Mouse (Mus musculus) MEL (cell line): ENCODE measurements around the gene Gm16181. TPM values are rescaled to one million over a fixed set of nuclear protein-coding genes. Genes with fewer than 3 reads are reported as not detected.
A peak's percentile ranks its signal among the peaks of the same experiment; 100 is the strongest.

Experiments
- DNase-seq: peaks from one replicate; pipeline ENCODE4 v3.0.0; 2011; ENCODE audit warnings: low read depth, low spot score
- H3K27ac ChIP-seq: 2 replicates; pipeline ENCODE4 v1.5.1; 2012; ENCODE audit warnings: low read depth, mild to moderate bottlenecking, control low read depth, low read length, moderate library complexity; ENCODE audit not compliant: control insufficient read depth
- H3K27me3 ChIP-seq, 2 experiments: fragments of 150-350 bp in 1 of 2; sonication (generic) in 1 of 2; 2 replicates each; pipeline ENCODE4 v1.6.1; 2012; ENCODE audit warnings: low read length in 2 of 2, mild to moderate bottlenecking in 2 of 2, improper control_type of control experiment in 1 of 2, moderate library complexity in 1 of 2; ENCODE audit not compliant: insufficient read depth in 2 of 2, control insufficient read depth in 1 of 2
- H3K36me3 ChIP-seq, 2 experiments: 2 replicates each; pipeline ENCODE4 v1.6.1; 2012 to 2014; ENCODE audit warnings: low read length in 2 of 2, improper control_type of control experiment in 1 of 2, inconsistent platforms in 1 of 2, mild to moderate bottlenecking in 1 of 2; ENCODE audit not compliant: insufficient read depth in 2 of 2, control insufficient read depth in 1 of 2
- H3K4me1 ChIP-seq, 2 experiments: fragments of 150-350 bp in 1 of 2; sonication (generic) in 1 of 2; 2 replicates each; pipeline ENCODE4 v1.6.1; 2012; ENCODE audit warnings: low read length in 2 of 2, improper control_type of control experiment in 1 of 2, mild to moderate bottlenecking in 1 of 2; ENCODE audit not compliant: insufficient read depth in 2 of 2, control insufficient read depth in 1 of 2
- H3K4me3 ChIP-seq, 2 experiments: fragments of 150-350 bp in 1 of 2; sonication (generic) in 1 of 2; 2 replicates each; pipeline ENCODE4 v1.5.1; 2012; ENCODE audit warnings: low read depth in 2 of 2, low read length in 2 of 2, mild to moderate bottlenecking in 2 of 2, moderate library complexity in 2 of 2, control low read depth in 1 of 2, improper control_type of control experiment in 1 of 2; ENCODE audit not compliant: control insufficient read depth in 1 of 2, insufficient read depth in 1 of 2
- H3K79me2 ChIP-seq: 2 replicates; pipeline ENCODE4 v1.6.1; 2012; ENCODE audit warnings: mild to moderate bottlenecking, low read length, moderate library complexity; ENCODE audit not compliant: control insufficient read depth, poor library complexity, insufficient read depth
- H3K9ac ChIP-seq: 2 replicates; pipeline ENCODE4 v1.6.1; 2012; ENCODE audit warnings: low read depth, mild to moderate bottlenecking, control low read depth, low read length, moderate library complexity; ENCODE audit not compliant: control insufficient read depth, poor library complexity, severe bottlenecking
- H3K9me3 ChIP-seq: fragments of 150-350 bp; sonication (generic); replicated peaks from 2 replicates; pipeline ENCODE4 v1.6.1; 2012; ENCODE audit warnings: mild to moderate bottlenecking, low read length, improper control_type of control experiment, moderate library complexity; ENCODE audit not compliant: insufficient read depth
- CTCF ChIP-seq, 3 experiments: IDR thresholded peaks in 2 of 3; conservative IDR thresholded peaks in 1 of 3; 2 replicates each; pipeline ENCODE4 v1.5.1; 2011 to 2012; ENCODE audit warnings: low read length in 3 of 3, low read depth in 2 of 3, mild to moderate bottlenecking in 2 of 3, improper control_type of control experiment in 1 of 3, inconsistent platforms in 1 of 3, mixed read lengths in 1 of 3, moderate library complexity in 1 of 3; ENCODE audit not compliant: control insufficient read depth in 1 of 3, insufficient read depth in 1 of 3, poor library complexity in 1 of 3, severe bottlenecking in 1 of 3
- GATA1 ChIP-seq: IDR thresholded peaks from 2 replicates; pipeline ENCODE4 v1.6.1; 2011; ENCODE audit warnings: low read depth, low read length, improper control_type of control experiment
- HCFC1 ChIP-seq: IDR thresholded peaks from 2 replicates; pipeline ENCODE4 v1.6.1; 2012; ENCODE audit warnings: low read depth, mild to moderate bottlenecking, inconsistent platforms, low read length, improper control_type of control experiment, moderate library complexity
- KAT2A ChIP-seq: conservative IDR thresholded peaks from 2 replicates; pipeline ENCODE4 v1.6.1; 2012; ENCODE audit warnings: low read depth, low read length, improper control_type of control experiment, inconsistent platforms
- MAX ChIP-seq: IDR thresholded peaks from 2 replicates; pipeline ENCODE4 v1.6.1; 2011; ENCODE audit warnings: low read length, improper control_type of control experiment
- MXI1 ChIP-seq: IDR thresholded peaks from 2 replicates; pipeline ENCODE4 v1.6.1; 2011; ENCODE audit warnings: mild to moderate bottlenecking, low read depth, low read length, improper control_type of control experiment
- MYC ChIP-seq: IDR thresholded peaks from 2 replicates; pipeline ENCODE4 v1.6.1; 2011; ENCODE audit warnings: low read depth, mild to moderate bottlenecking, low read length, improper control_type of control experiment, moderate library complexity
- RAD21 ChIP-seq: IDR thresholded peaks from 2 replicates; pipeline ENCODE4 v1.6.1; 2011; ENCODE audit warnings: mild to moderate bottlenecking, low read depth, low read length, improper control_type of control experiment
- SIN3A ChIP-seq: IDR thresholded peaks from 2 replicates; pipeline ENCODE4 v1.6.1; 2012; ENCODE audit warnings: low read length, improper control_type of control experiment, inconsistent platforms
- TCF12 ChIP-seq: IDR thresholded peaks from 2 replicates; pipeline ENCODE4 v1.6.1; 2014; ENCODE audit warnings: low read depth, mild to moderate bottlenecking, inconsistent platforms, low read length, improper control_type of control experiment, moderate library complexity
- USF2 ChIP-seq, 2 experiments: IDR thresholded peaks; 2 replicates each; pipeline ENCODE4 v1.6.1; 2011 to 2012; ENCODE audit warnings: improper control_type of control experiment in 2 of 2, low read length in 2 of 2, borderline replicate concordance in 1 of 2, inconsistent platforms in 1 of 2, low read depth in 1 of 2, mild to moderate bottlenecking in 1 of 2; ENCODE audit not compliant: insufficient read depth in 1 of 2
- ZMIZ1 ChIP-seq: IDR thresholded peaks from 2 replicates; pipeline ENCODE4 v1.6.1; 2012; ENCODE audit warnings: low read depth, mild to moderate bottlenecking, inconsistent platforms, low read length, improper control_type of control experiment, moderate library complexity
- ZNF384 ChIP-seq: IDR thresholded peaks from 2 replicates; pipeline ENCODE4 v1.6.1; 2012; ENCODE audit warnings: low read depth, mild to moderate bottlenecking, inconsistent platforms, low read length, improper control_type of control experiment
- polyA plus RNA-seq, 2 experiments: library from polyadenylated mRNA; stranded (reverse) in 1 of 2; unstranded in 1 of 2; fragments of >175 nt in 1 of 2; fragments of >200 nt in 1 of 2; gene quantifications; 2 replicates each; pipeline versions ENCODE4 v1.2.1 to v1.2.4; 2012; ENCODE audit warnings: low replicate concordance in 2 of 2, low read depth in 1 of 2; ENCODE audit not compliant: insufficient read length in 2 of 2, insufficient read depth in 1 of 2, missing spikeins in 1 of 2
- total RNA-seq: library from RNA; depleted of rRNA; stranded (reverse); fragments of 300-350 nt; gene quantifications from 2 replicates; pipeline ENCODE4 v1.2.3, GENCODE M21; 2012; rRNA removed

Gm16181 gene
- total and polyA plus RNA-seq, 3 experiments = 0.58 TPM; not detected in 2

DNA sequence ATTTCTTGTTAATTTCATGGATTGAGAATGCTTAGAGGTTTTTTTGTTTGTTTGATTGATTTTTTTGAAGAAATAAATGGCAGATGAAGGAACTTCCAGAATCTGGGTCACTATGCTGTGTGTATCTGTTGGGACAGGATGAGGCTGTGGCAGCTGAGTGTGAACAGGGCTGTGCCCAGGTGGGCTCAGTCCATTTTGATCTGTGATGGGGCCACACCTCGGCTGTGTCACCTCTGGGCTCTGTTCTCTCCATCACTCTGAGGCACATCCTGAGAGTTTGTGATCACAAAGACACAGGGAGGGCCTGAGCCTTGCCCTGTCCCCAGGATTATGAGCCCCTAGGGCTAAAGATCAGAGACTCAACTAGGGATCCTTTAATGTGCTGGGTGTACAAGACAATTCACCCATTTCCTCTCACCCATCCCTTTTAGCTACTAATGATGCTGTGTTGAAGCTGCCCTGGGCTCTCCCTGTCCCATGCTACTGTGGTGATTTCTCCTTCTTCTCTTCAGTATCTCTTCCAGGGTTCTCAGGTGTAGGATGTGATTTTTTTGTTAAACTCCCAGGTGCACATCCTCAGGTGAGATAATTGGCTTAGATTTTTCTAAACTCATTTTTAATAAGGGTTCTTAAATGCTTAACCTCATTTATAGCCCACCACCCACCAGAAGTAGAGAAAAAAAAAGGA, 46.9 kb downstream of the Gm16181 start:
- TF ChIP-seq ZMIZ1 (0 out of 2 replicates have a peak, but pooled peaks have one; percentile 33), SIN3A (0 out of 2 replicates have a peak, but pooled peaks have one; percentile 28), GATA1 (no peak)
- no peak overlapping the region for H3K4me3 ChIP-seq
- no peaks in the 10 kb centered on the region for H3K36me3 ChIP-seq

DNA sequence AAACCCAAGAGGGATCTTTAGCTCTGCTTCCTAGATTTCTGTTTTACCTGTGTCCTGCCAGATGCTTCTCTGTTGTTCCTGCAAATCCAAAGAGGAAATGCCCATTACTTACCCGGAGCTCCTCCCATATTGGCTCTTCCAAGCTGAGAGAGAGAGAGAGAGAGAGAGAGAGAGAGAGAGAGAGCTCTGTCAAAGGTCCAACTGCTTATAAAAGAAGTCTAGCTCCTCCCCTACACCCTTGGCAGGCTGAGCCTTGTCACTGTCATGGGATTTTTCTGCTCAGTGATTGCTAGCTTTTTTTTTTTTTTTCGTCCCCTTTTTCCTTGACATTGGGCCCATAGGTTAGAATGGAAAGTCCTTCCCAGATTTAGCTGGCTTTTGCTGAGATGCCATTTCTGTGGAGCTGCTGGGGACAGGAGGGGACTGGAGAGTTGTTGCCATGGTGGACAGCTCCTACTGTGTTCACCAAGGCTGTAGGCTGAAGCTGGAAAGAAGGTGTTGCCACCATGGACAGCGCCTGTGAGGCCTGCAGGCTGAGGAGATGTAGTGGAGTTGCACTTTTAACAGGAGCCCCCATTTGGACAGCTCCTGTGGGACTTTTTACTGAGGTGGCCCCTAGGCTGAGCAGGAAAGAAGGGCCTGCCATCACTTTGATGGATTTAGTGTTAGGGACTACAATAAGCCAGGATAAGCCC, 49.2 kb downstream of the Gm16181 start:
- no peak for TF ChIP-seq ZMIZ1
- TF ChIP-seq CTCF (IDR thresholded peaks at IDR 0.05 in 2 of 3, conservative IDR thresholded peaks at IDR 0.05 in 1 of 3; ENCODE audit: control insufficient read depth in 1 of 3, insufficient read depth in 1 of 3, low read depth in 2 of 3, low read length in 3 of 3, poor library complexity in 1 of 3, severe bottlenecking in 1 of 3) = no peak
- peak; percentile 74; the same call in 1 of the 2 replicates for TF ChIP-seq MAX
- peak; percentile 57; the same call in 1 of the 2 replicates for TF ChIP-seq HCFC1
- TF ChIP-seq ZNF384 = no peak
- TF ChIP-seq USF2 (IDR thresholded peaks at IDR 0.05; ENCODE audit: borderline replicate concordance in 1 of 2, insufficient read depth in 1 of 2, low read depth in 1 of 2, low read length in 2 of 2) = no peak
- TF ChIP-seq SIN3A = peak; percentile 100
- TF ChIP-seq MYC = no peak
- peak; percentile 99 for TF ChIP-seq MXI1
- Histone ChIP-seq H3K36me3 (no peaks in the 10 kb centered on the region), H3K27ac (no peak overlapping the region), H3K4me1 (no peaks in the 10 kb centered on the region), H3K9ac (no peak overlapping the region), H3K79me2 (no peaks in the 10 kb centered on the region), H3K9me3 (no peaks in the 10 kb centered on the region), H3K4me3 (no peak overlapping the region), H3K27me3 (peaks cover 0 to 2% of the 10 kb centered on the region in 2 experiments; a peak in 2 of 4 replicates)
- peak; percentile 95 for DNase-seq

More for the DNA sequence above, 46.9 kb downstream of the Gm16181 start:
- DNase-seq = no peak
- Histone ChIP-seq H3K79me2 (peaks cover 3% of the 10 kb centered on the region; the same call in 1 of the 2 replicates), H3K27ac (no peak overlapping the region), H3K4me1 (no peaks in the 10 kb centered on the region), H3K27me3 (no peaks in the 10 kb centered on the region), H3K9ac (no peak overlapping the region), H3K9me3 (no peaks in the 10 kb centered on the region)

DNA sequence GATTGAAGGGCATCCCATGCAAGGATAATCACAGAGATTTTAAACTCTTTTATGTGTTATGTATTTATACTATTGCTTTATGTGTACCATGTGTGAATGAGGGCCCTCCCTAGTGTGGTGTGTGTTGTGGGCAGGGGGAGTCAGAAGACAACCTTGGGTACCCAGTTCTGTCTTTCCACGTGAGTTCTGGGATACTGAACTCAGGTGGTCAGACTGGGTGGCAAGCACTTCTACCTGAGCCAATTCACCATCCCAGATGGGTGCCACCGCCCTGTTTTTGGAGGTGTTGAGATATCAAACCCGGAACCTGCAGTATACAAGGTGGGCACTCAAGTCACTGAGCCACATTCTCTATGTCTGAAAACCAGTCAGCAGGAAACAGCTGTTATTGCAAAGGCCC, 51.6 kb downstream of the Gm16181 start:
- DNase-seq = no peak
- Histone ChIP-seq H3K9ac (no peak overlapping the region), H3K36me3 (no peaks in the 10 kb centered on the region)
- TF ChIP-seq TCF12 = no peak
- TF ChIP-seq MYC = no peak
- no peak for TF ChIP-seq RAD21
- no peak for TF ChIP-seq KAT2A
- no peak for TF ChIP-seq MAX
- TF ChIP-seq, all 39 proteins: peak for 0
- H3K4me3 ChIP-seq = no peak overlapping the region
- H3K27ac ChIP-seq = no peak overlapping the region
- no peaks in the 10 kb centered on the region for H3K79me2 ChIP-seq
- H3K9me3 ChIP-seq = no peaks in the 10 kb centered on the region
- H3K4me1 ChIP-seq = no peaks in the 10 kb centered on the region
- peaks cover 0 to 5% of the 10 kb centered on the region in 2 experiments; a peak in 2 of 4 replicates for H3K27me3 ChIP-seq

Other genes starting within 250 kb of the Gm16181 start
Only the 30 nearest of the 38 such genes appear.
- 161 and 164 TPM in 2 replicates for gene Sapcd1, start 192.8 kb upstream of the Gm16181 start, total RNA-seq
- gene Sapcd1, start 192.8 kb upstream of the Gm16181 start, polyA plus RNA-seq = 100 to 1,000 TPM in 1 of 2 experiments, not detected in 1; 124 TPM
- gene Msh5, start 174.1 kb upstream of the Gm16181 start, total RNA-seq = 17.9 and 26.3 TPM in 2 replicates
- 10 to 100 TPM in 1 of 2 experiments, not detected in 1; 29.0 TPM for gene Msh5, start 174.1 kb upstream of the Gm16181 start, polyA plus RNA-seq
- gene Clic1, start 170.9 kb upstream of the Gm16181 start, total RNA-seq = 285 and 333 TPM in 2 replicates
- gene Clic1, start 170.9 kb upstream of the Gm16181 start, polyA plus RNA-seq = 100 to 1,000 TPM; 309 to 335 TPM
- gene Ddah2, start 161.8 kb upstream of the Gm16181 start, total RNA-seq = 9.9 and 11.1 TPM in 2 replicates
- gene Ddah2, start 161.8 kb upstream of the Gm16181 start, polyA plus RNA-seq = 1 to 10 TPM in 1 of 2 experiments, not detected in 1; 8.6 TPM
- not detected in 2 replicates for gene Ly6g6c, start 155.4 kb upstream of the Gm16181 start, total RNA-seq
- gene Ly6g6c, start 155.4 kb upstream of the Gm16181 start, polyA plus RNA-seq = under 1 TPM in 1 of 2 experiments, not detected in 1; 0.24 TPM
- not detected in 2 replicates for gene Mpig6b, start 154.7 kb upstream of the Gm16181 start, total RNA-seq
- not detected for gene Mpig6b, start 154.7 kb upstream of the Gm16181 start, polyA plus RNA-seq
- gene Ly6g6e, start 143.9 kb upstream of the Gm16181 start, total RNA-seq = 0.23 TPM in 1 of 2 replicates, not detected in the other
- not detected for gene Ly6g6e, start 143.9 kb upstream of the Gm16181 start, polyA plus RNA-seq
- 2.1 and 5.5 TPM in 2 replicates for gene Ly6g6d, start 142.8 kb upstream of the Gm16181 start, total RNA-seq
- gene Ly6g6d, start 142.8 kb upstream of the Gm16181 start, polyA plus RNA-seq = 1 to 10 TPM in 1 of 2 experiments, not detected in 1; 4.4 TPM
- 1.4 and 3.0 TPM in 2 replicates for gene Ly6g6f, start 135.2 kb upstream of the Gm16181 start, total RNA-seq
- under 1 TPM in 1 of 2 experiments, not detected in 1; 0.88 TPM for gene Ly6g6f, start 135.2 kb upstream of the Gm16181 start, polyA plus RNA-seq
- gene Abhd16a, start 131.6 kb upstream of the Gm16181 start, total RNA-seq = 86.9 and 126 TPM in 2 replicates
- gene Abhd16a, start 131.6 kb upstream of the Gm16181 start, polyA plus RNA-seq = 10 to 100 TPM in 1 of 2 experiments, not detected in 1; 96.1 TPM
- not detected in 2 replicates for gene Ly6g5c, start 112.6 kb upstream of the Gm16181 start, total RNA-seq
- not detected for gene Ly6g5c, start 112.6 kb upstream of the Gm16181 start, polyA plus RNA-seq
- gene Ly6g5b, start 105.4 kb upstream of the Gm16181 start, total RNA-seq = 0.49 and 0.65 TPM in 2 replicates
- gene Ly6g5b, start 105.4 kb upstream of the Gm16181 start, polyA plus RNA-seq = 1 to 10 TPM in 1 of 2 experiments, not detected in 1; 1.4 TPM
- 44.7 and 44.9 TPM in 2 replicates for gene Gpank1, start 99.4 kb upstream of the Gm16181 start, total RNA-seq
- gene Gpank1, start 99.4 kb upstream of the Gm16181 start, polyA plus RNA-seq = 10 to 100 TPM in 1 of 2 experiments, not detected in 1; 40.4 TPM
- 193 and 222 TPM in 2 replicates for gene Csnk2b, start 98.8 kb upstream of the Gm16181 start, total RNA-seq
- gene Csnk2b, start 98.8 kb upstream of the Gm16181 start, polyA plus RNA-seq = 100 to 1,000 TPM in 1 of 2 experiments, not detected in 1; 607 TPM
- gene D17H6S53E, start 94.5 kb upstream of the Gm16181 start, total RNA-seq = 9.3 and 13.6 TPM in 2 replicates
- gene D17H6S53E, start 94.5 kb upstream of the Gm16181 start, polyA plus RNA-seq = 10 to 100 TPM in 1 of 2 experiments, not detected in 1; 11.6 TPM
- gene Apom, start 88.8 kb upstream of the Gm16181 start, total RNA-seq = 0.15 TPM in 1 of 2 replicates, not detected in the other
- gene Apom, start 88.8 kb upstream of the Gm16181 start, polyA plus RNA-seq = under 1 TPM in 1 of 2 experiments, not detected in 1; 0.79 TPM
- 98.2 and 102 TPM in 2 replicates for gene Bag6, start 85.7 kb upstream of the Gm16181 start, total RNA-seq
- gene Bag6, start 85.7 kb upstream of the Gm16181 start, polyA plus RNA-seq = 100 to 1,000 TPM in 1 of 2 experiments, not detected in 1; 283 TPM
- gene Prrc2a, start 55.9 kb upstream of the Gm16181 start, total RNA-seq = 87.6 and 102 TPM in 2 replicates
- 100 to 1,000 TPM in 1 of 2 experiments, 10 to 100 TPM in 1; 71.0 to 663 TPM for gene Prrc2a, start 55.9 kb upstream of the Gm16181 start, polyA plus RNA-seq
- gene Aif1, start 44.8 kb upstream of the Gm16181 start, total RNA-seq = 0.29 and 0.42 TPM in 2 replicates
- under 1 TPM in 1 of 2 experiments, not detected in 1; 0.45 TPM for gene Aif1, start 44.8 kb upstream of the Gm16181 start, polyA plus RNA-seq
- gene Lst1, start 32.4 kb upstream of the Gm16181 start, total RNA-seq = 15.2 and 16.9 TPM in 2 replicates
- gene Lst1, start 32.4 kb upstream of the Gm16181 start, polyA plus RNA-seq = 10 to 100 TPM in 1 of 2 experiments, not detected in 1; 29.0 TPM
- 0.75 and 1.1 TPM in 2 replicates for gene Ltb, start 26.4 kb upstream of the Gm16181 start, total RNA-seq
- gene Ltb, start 26.4 kb upstream of the Gm16181 start, polyA plus RNA-seq = 1 to 10 TPM in 1 of 2 experiments, not detected in 1; 1.5 TPM
- gene Tnf, start 18.8 kb upstream of the Gm16181 start, total RNA-seq = 0.95 and 1.2 TPM in 2 replicates
- gene Tnf, start 18.8 kb upstream of the Gm16181 start, polyA plus RNA-seq = 1 to 10 TPM in 1 of 2 experiments, not detected in 1; 2.0 TPM
- not detected in 2 replicates for gene Lta, start 15.5 kb upstream of the Gm16181 start, total RNA-seq
- gene Lta, start 15.5 kb upstream of the Gm16181 start, polyA plus RNA-seq = under 1 TPM in 1 of 2 experiments, not detected in 1; 0.24 TPM
- 0.46 and 0.56 TPM in 2 replicates for gene Atp6v1g2, start 12.8 kb downstream of the Gm16181 start, total RNA-seq
- gene Atp6v1g2, start 12.8 kb downstream of the Gm16181 start, polyA plus RNA-seq = 1 to 10 TPM in 1 of 2 experiments, not detected in 1; 4.7 TPM
- gene Nfkbil1, start 15.0 kb downstream of the Gm16181 start, total RNA-seq = 10.1 and 10.3 TPM in 2 replicates
- gene Nfkbil1, start 15.0 kb downstream of the Gm16181 start, polyA plus RNA-seq = 10 to 100 TPM in 1 of 2 experiments, not detected in 1; 26.0 TPM
- 206 and 270 TPM in 2 replicates for gene Ddx39b, start 20.9 kb downstream of the Gm16181 start, total RNA-seq
- 100 to 1,000 TPM; 581 to 787 TPM for gene Ddx39b, start 20.9 kb downstream of the Gm16181 start, polyA plus RNA-seq
- gene H2-D1, start 41.9 kb downstream of the Gm16181 start, total RNA-seq = 58.7 and 60.1 TPM in 2 replicates
- 10 to 100 TPM in 1 of 2 experiments, not detected in 1; 97.9 TPM for gene H2-D1, start 41.9 kb downstream of the Gm16181 start, polyA plus RNA-seq
- gene H2-Q1, start 99.6 kb downstream of the Gm16181 start, total RNA-seq = 1.7 TPM in 2 replicates
- gene H2-Q1, start 99.6 kb downstream of the Gm16181 start, polyA plus RNA-seq = under 1 TPM in 1 of 2 experiments, not detected in 1; 0.52 TPM
- 0.19 and 0.23 TPM in 2 replicates for gene H2-Q2, start 121.4 kb downstream of the Gm16181 start, total RNA-seq
- 1 to 10 TPM in 1 of 2 experiments, not detected in 1; 4.1 TPM for gene H2-Q2, start 121.4 kb downstream of the Gm16181 start, polyA plus RNA-seq
- gene H2-Q4, start 158.8 kb downstream of the Gm16181 start, total RNA-seq = 8.9 and 9.1 TPM in 2 replicates
- 10 to 100 TPM in 1 of 2 experiments, not detected in 1; 25.5 TPM for gene H2-Q4, start 158.8 kb downstream of the Gm16181 start, polyA plus RNA-seq